ENCODE assay signal across 8 mouse cellular contexts in genomic region chr4:136601476-136601875, GRCm38 (mm10). TPM values are rescaled to one million over a fixed set of nuclear protein-coding genes. Genes with fewer than 3 reads are reported as not detected.
A peak's percentile ranks its signal among the peaks of the same experiment; 100 is the strongest.
DNase-seq lines count a peak whose midpoint lies in the region; ATAC-seq lines count a peak whose summit lies in the region.
"Had no signal": no experiment of that assay in that cellular context is flagged by ENCODE, and none has a peak within 500 bp of the region (broad histone marks: within the 10 kb centered on the region; RNA-seq: fewer than 3 reads in every experiment).

No protein-coding gene starts in this region.

- no peak for ATAC-seq in hindbrain, embryonic 16.5 days

- peak; percentile 41 to 51 for DNase-seq in adrenal gland, adult 18-20 months (ENCODE audit: low spot score in 2 of 2)
- peak; percentile 62 for DNase-seq in cerebellum, adult 9-11 months
- DNase-seq in frontal cortex, postnatal 25 days (ENCODE audit: low spot score in 2 of 2), result peak; percentile 25 to 31
- DNase-seq in left cerebral cortex, postnatal 10 days (ENCODE audit: extremely low spot score in 1 of 2, low spot score in 2 of 2), result peak; percentile 59 to 82
- DNase-seq in right cerebral cortex, postnatal 10 days (ENCODE audit: low spot score in 2 of 2), result peak; percentile 82 to 83

- peaks cover 15% of the 10 kb centered on the region for H3K4me1 ChIP-seq in hindbrain, embryonic 16.5 days (ENCODE audit: control insufficient read depth, insufficient read depth, low read depth, low read length)

- no peaks in the 10 kb centered on the region for H3K9me3 ChIP-seq in hindbrain, embryonic 16.5 days (ENCODE audit: control insufficient read depth, low read length)

- WGBS in hindbrain, embryonic 16.5 days, result under 1% methylated on average over 13 of the region's 13 CpGs
- 1% methylated on average over 13 of the region's 13 CpGs for WGBS in macrophage (ENCODE audit: missing documents)

- no peaks in the 10 kb centered on the region for H3K27me3 ChIP-seq in hindbrain, embryonic 16.5 days (replicated peaks; ENCODE audit: control insufficient read depth, insufficient read depth, low read length)

- intact Hi-C loops in left cerebral cortex, postnatal 10 days (cut with DNase I), result loop anchor here (5.0 kb wide), 1 partner anchor 144 kb away; no protein-coding TSS in a partner anchor

- H3K9ac ChIP-seq in hindbrain, embryonic 16.5 days (ENCODE audit: low read depth, low read length), result peak overlapping the region; percentile 86

- no peaks in the 10 kb centered on the region for H3K36me3 ChIP-seq in hindbrain, embryonic 16.5 days (ENCODE audit: control insufficient read depth, insufficient read depth, low read length)
- no peaks in the 10 kb centered on the region for H3K36me3 ChIP-seq in macrophage (ENCODE audit: inconsistent target)

- peak overlapping the region; percentile 94 for H3K27ac ChIP-seq in hindbrain, embryonic 16.5 days (ENCODE audit: low read depth, low read length)
- 0 out of 2 replicates have a peak overlapping the region, but pooled peaks have one; percentile 17 for H3K27ac ChIP-seq in macrophage

- H3K4me3 ChIP-seq in hindbrain, embryonic 16.5 days (ENCODE audit: low read length), result peak overlapping the region; percentile 75
- H3K4me3 ChIP-seq in macrophage (ENCODE audit: inconsistent target), result peak overlapping the region; percentile 76

- peak overlapping the region; percentile 56 for H3K4me2 ChIP-seq in hindbrain, embryonic 16.5 days (ENCODE audit: low read length)

- peaks cover 56% of the 10 kb centered on the region for H3K79me2 ChIP-seq in macrophage (ENCODE audit: inconsistent target)

RNA-seq across cellular contexts. Expression of gene Kdm1a, which starts 1.0 kb away (rescaled TPM):
- 10 to 100 TPM; 36.2 to 36.6 TPM for total RNA-seq in adrenal gland, adult 18-20 months (2021)
- polyA plus RNA-seq in hindbrain, embryonic 16.5 days (2015; fragmentation: Nextera tagmentation; extraction: Ambion mirVana), result 31.6 and 45.7 TPM in 2 replicates
- total RNA-seq in left cerebral cortex, postnatal 10 days (2021), result 100 to 1,000 TPM; 128 to 139 TPM
- 100 to 1,000 TPM in 4 of 26 experiments, 10 to 100 TPM in 22; 36.2 to 145 (median 77.9) TPM for total RNA-seq in macrophage (2018; cell fraction: chromatin; rRNA removed)
- 10 to 100 TPM; 17.8 to 32.4 (median 23.6) TPM for total RNA-seq in macrophage (2018; cell fraction: cytosol; rRNA removed)
- 10 to 100 TPM; 20.6 to 87.1 (median 40.7) TPM for total RNA-seq in macrophage (2018; cell fraction: nucleus; rRNA removed)
- 24.0 to 31.4 TPM (median 26.0 TPM) in 3 replicates for polyA plus RNA-seq in macrophage (2018)

RNA-seq across cellular contexts. Expression of gene Tex46, which starts 8.8 kb away (rescaled TPM):
- total RNA-seq in adrenal gland, adult 18-20 months (2021), result not detected
- not detected in 2 replicates for polyA plus RNA-seq in hindbrain, embryonic 16.5 days (2015; fragmentation: Nextera tagmentation; extraction: Ambion mirVana)
- total RNA-seq in left cerebral cortex, postnatal 10 days (2021), result not detected
- not detected for total RNA-seq in macrophage (2018; cell fraction: chromatin; rRNA removed)
- not detected for total RNA-seq in macrophage (2018; cell fraction: cytosol; rRNA removed)
- not detected for total RNA-seq in macrophage (2018; cell fraction: nucleus; rRNA removed)
- polyA plus RNA-seq in macrophage (2018), result not detected in 3 replicates
- total RNA-seq: neutrophil, adult 5-6 weeks had no signal

RNA-seq across cellular contexts. Expression of gene Lactbl1, which starts 20.9 kb away (rescaled TPM):
- not detected for total RNA-seq in adrenal gland, adult 18-20 months (2021)
- 0.05 and 0.06 TPM in 2 replicates for polyA plus RNA-seq in hindbrain, embryonic 16.5 days (2015; fragmentation: Nextera tagmentation; extraction: Ambion mirVana)
- under 1 TPM in 1 of 2 experiments, not detected in 1; 0.14 TPM for total RNA-seq in left cerebral cortex, postnatal 10 days (2021)
- total RNA-seq in macrophage (2018; cell fraction: chromatin; rRNA removed), result under 1 TPM in 3 of 26 experiments, not detected in 23; 0.22 to 0.38 (median 0.26) TPM
- under 1 TPM in 3 of 26 experiments, not detected in 23; 0.03 to 0.06 (median 0.04) TPM for total RNA-seq in macrophage (2018; cell fraction: cytosol; rRNA removed)
- total RNA-seq in macrophage (2018; cell fraction: nucleus; rRNA removed), result under 1 TPM in 4 of 26 experiments, not detected in 22; 0.15 to 0.29 (median 0.21) TPM
- not detected in 3 replicates for polyA plus RNA-seq in macrophage (2018)
- total RNA-seq: neutrophil, adult 5-6 weeks had no signal

Comparison
In these comparisons a context has a peak if more than half of its experiments do, and no peak if none do; other contexts are left out.
1. DNase-seq: peak in every context shown above with its lines; median percentile 82 in right cerebral cortex, postnatal 10 days; 70 in left cerebral cortex, postnatal 10 days; 62 in cerebellum, adult 9-11 months; 46 in adrenal gland, adult 18-20 months; 28 in frontal cortex, postnatal 25 days.